Mouse (Mus musculus): Measurements from ENCODE around the gene Hils1.

Gene Hils1

GRCm38 (mm10) chr11:94967419-94967818 is at the start of gene Hils1:
Gene Hils1 (plus strand): TSS chr11:94967593.
- no peak for DNase-seq (ENCODE audit: low spot score in 2 of 2)

- DNase-seq (ENCODE audit: low spot score in 2 of 2), result no peak
Observed at GRCm38 (mm10) chr11:94917717-94918116, 49.7 kb upstream of the Hils1 start.

- DNase-seq (ENCODE audit: low spot score in 2 of 2), result no peak
Observed at GRCm38 (mm10) chr11:94920996-94921401, 46.4 kb upstream of the Hils1 start.

GRCm38 (mm10) chr11:94924977-94925376 is 42.4 kb upstream of the Hils1 start:
- no peak for DNase-seq (ENCODE audit: low spot score in 2 of 2)

- no peak for DNase-seq (ENCODE audit: low spot score in 2 of 2)
Observed at GRCm38 (mm10) chr11:94926431-94926830, 41.0 kb upstream of the Hils1 start.

GRCm38 (mm10) chr11:94927771-94928291 is 39.6 kb upstream of the Hils1 start:
- no peak for DNase-seq (ENCODE audit: low spot score in 2 of 2)

- DNase-seq (ENCODE audit: low spot score in 2 of 2), result no peak
Observed at GRCm38 (mm10) chr11:94928820-94929219, 38.6 kb upstream of the Hils1 start.

- DNase-seq (ENCODE audit: low spot score in 2 of 2), result no peak
Observed at GRCm38 (mm10) chr11:94929599-94929998, 37.8 kb upstream of the Hils1 start.

GRCm38 (mm10) chr11:94930151-94930550 is 37.2 kb upstream of the Hils1 start:
- DNase-seq (ENCODE audit: low spot score in 2 of 2), result no peak

GRCm38 (mm10) chr11:94933584-94933983 is 33.8 kb upstream of the Hils1 start:
- no peak for DNase-seq (ENCODE audit: low spot score in 2 of 2)

GRCm38 (mm10) chr11:94934526-94934925 is 32.9 kb upstream of the Hils1 start:
- no peak for DNase-seq (ENCODE audit: low spot score in 2 of 2)

GRCm38 (mm10) chr11:94936045-94936444 is 31.3 kb upstream of the Hils1 start, which contains the start of gene Col1a1:
Gene Col1a1 (plus strand): TSS chr11:94936224.
- no peak for DNase-seq (ENCODE audit: low spot score in 2 of 2)

- peak; percentile 52 to 89 for DNase-seq (ENCODE audit: low spot score in 2 of 2)
Observed at GRCm38 (mm10) chr11:94936851-94937295, 30.5 kb upstream of the Hils1 start.

- DNase-seq (ENCODE audit: low spot score in 2 of 2), result peak in 1 of 2 experiments; percentile 74
Observed at GRCm38 (mm10) chr11:94937335-94937781, 30.0 kb upstream of the Hils1 start.

- no peak for DNase-seq (ENCODE audit: low spot score in 2 of 2)
Observed at GRCm38 (mm10) chr11:94937787-94938186, 29.6 kb upstream of the Hils1 start.

- DNase-seq (ENCODE audit: low spot score in 2 of 2), result no peak
Observed at GRCm38 (mm10) chr11:94938296-94938695, 29.1 kb upstream of the Hils1 start.

- DNase-seq (ENCODE audit: low spot score in 2 of 2), result peak in 1 of 2 experiments; percentile 77
Observed at GRCm38 (mm10) chr11:94939280-94939679, 28.1 kb upstream of the Hils1 start.

- no peak for DNase-seq (ENCODE audit: low spot score in 2 of 2)
Observed at GRCm38 (mm10) chr11:94941121-94941520, 26.3 kb upstream of the Hils1 start.

- no peak for DNase-seq (ENCODE audit: low spot score in 2 of 2)
Observed at GRCm38 (mm10) chr11:94941776-94942175, 25.6 kb upstream of the Hils1 start.

- DNase-seq (ENCODE audit: low spot score in 2 of 2), result peak in 1 of 2 experiments; percentile 47
Observed at GRCm38 (mm10) chr11:94942282-94943023, 24.9 kb upstream of the Hils1 start.

GRCm38 (mm10) chr11:94943054-94943453 is 24.3 kb upstream of the Hils1 start:
- no peak for DNase-seq (ENCODE audit: low spot score in 2 of 2)

GRCm38 (mm10) chr11:94944295-94944694 is 23.1 kb upstream of the Hils1 start:
- no peak for DNase-seq (ENCODE audit: low spot score in 2 of 2)

GRCm38 (mm10) chr11:94945236-94945635 is 22.2 kb upstream of the Hils1 start:
- no peak for DNase-seq (ENCODE audit: low spot score in 2 of 2)
